Mouse (Mus musculus) retina, postnatal 1 day (tissue): ENCODE measurements at regions not wholly inside any gene's neighbourhood (a gene's known extent, or its start where the extent isn't known, plus 50 kb on each side); places are given as distances from the start of the nearest gene placed in this dataset.

Experiments used
- DNase-seq: peaks from one replicate; pipeline ENCODE4 v3.0.0-alpha.2; 2012

DNA sequence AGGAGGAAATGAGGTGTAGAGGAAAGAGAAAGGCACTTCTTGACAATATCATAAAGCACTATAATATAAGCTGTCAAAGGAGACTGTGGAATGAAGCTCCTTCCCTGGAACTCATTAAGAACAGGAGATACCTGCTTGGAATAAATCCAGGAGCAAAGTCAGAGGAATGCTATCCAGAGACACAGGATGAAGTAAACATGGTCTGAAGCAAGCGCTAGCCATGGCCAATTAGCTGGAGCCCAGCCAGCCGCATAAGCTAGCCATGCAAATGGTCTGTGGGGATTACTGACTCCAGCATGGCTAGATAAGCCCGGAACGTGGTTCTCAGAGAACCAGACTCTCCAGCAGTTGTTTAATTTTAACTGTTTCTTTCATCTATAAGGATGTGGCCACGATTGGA is 54.9 kb upstream of the Gpc3 start:
- DNase-seq, result no peak

- peak; percentile 33 for DNase-seq
Observed at GRCm38 (mm10) chrX:52679045-52679444, 65.3 kb upstream of the Gpc3 start.

- DNase-seq, result peak; percentile 6
Observed at GRCm38 (mm10) chrX:52694392-52694791, 80.6 kb upstream of the Gpc3 start.

DNA sequence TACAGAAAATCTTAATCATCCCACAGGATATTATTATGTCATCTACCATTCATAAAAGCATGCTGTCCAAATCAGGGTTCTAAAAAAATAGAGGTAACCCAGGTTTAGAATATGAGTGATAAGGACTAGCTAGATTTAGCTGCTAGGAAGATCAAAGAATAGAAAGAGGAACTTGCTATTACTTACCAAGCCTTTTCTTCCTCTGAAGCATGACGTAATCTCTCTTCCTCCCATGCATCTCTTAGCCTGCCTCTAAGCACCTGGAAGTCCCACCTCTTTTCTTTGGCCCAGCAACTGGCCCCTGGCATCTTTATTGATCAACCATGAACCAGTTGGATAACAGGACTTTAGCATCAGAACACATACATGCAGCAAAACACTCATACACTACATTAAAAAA is 85.9 kb upstream of the Gpc3 start:
- no peak for DNase-seq

- DNase-seq, result peak; percentile 12
Observed at GRCm38 (mm10) chrX:52717495-52717894, 73.5 kb upstream of the Ccdc160 start.

DNA sequence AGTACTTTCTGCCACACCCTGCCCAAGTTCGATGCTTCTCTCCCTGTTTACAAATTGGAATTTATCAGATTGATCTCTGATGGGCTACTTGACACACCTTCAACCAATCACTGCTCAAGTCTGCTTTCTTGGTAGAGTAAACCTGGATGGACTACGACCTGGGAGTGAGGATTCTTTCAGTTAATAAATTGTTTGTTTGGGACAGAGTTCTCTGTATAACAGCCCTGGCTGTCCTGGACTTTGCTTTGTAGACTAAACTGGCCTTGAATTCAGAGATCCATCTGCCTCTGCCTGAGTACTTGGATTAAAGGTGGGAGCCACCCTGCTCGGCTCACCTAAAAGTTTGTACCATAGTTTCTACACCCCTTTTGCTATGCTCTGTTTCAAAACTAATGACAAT is 52.9 kb upstream of the Ccdc160 start:
- no peak for DNase-seq
